Mouse (Mus musculus) B cell, adult 62 days (primary cell): Measurements from ENCODE around the gene Rnf151. TPM values are rescaled to one million over a fixed set of nuclear protein-coding genes. Genes with fewer than 3 reads are reported as not detected.

Experiments used
- total RNA-seq: library from RNA; stranded (reverse); gene quantifications from 4 replicates; pipeline ENCODE4 v1.2.4, GENCODE M21; 2023

Gene Rnf151
- not detected in 4 replicates for total RNA-seq

GRCm38 (mm10) chr17:24717943-24718342, at the start of gene Rnf151, which contains the start of gene Rps2:
Gene Rnf151, minus strand, starts transcription at chr17:24718063.
Gene Rps2, plus strand, starts transcription at chr17:24718116.

GRCm38 (mm10) chr17:24752415-24753394, 34.8 kb upstream of the Rnf151 start, which contains the start of gene Hs3st6:
Gene Hs3st6, plus strand, starts transcription at chr17:24752988.

GRCm38 (mm10) chr17:24736330-24737051, 18.6 kb upstream of the Rnf151 start, which contains the start of gene Msrb1:
Gene Msrb1, plus strand, starts transcription at chr17:24736642.

GRCm38 (mm10) chr17:24727618-24728017, 9.8 kb upstream of the Rnf151 start, which contains the start of gene Rpl3l:
Gene Rpl3l, plus strand, starts transcription at chr17:24727820.

GRCm38 (mm10) chr17:24724184-24724583, 6.3 kb upstream of the Rnf151 start, which contains the start of gene Ndufb10:
Gene Ndufb10, minus strand, starts transcription at chr17:24724478.

GRCm38 (mm10) chr17:24706982-24707800, 10.7 kb downstream of the Rnf151 start, which contains the start of gene Tbl3:
Gene Tbl3, minus strand, starts transcription at chr17:24707660.

GRCm38 (mm10) chr17:24696011-24696697, 21.7 kb downstream of the Rnf151 start, which contains the start of the genes Gfer and Noxo1:
Gene Gfer, minus strand, starts transcription at chr17:24696156.
Gene Noxo1, plus strand, starts transcription at chr17:24696234.

GRCm38 (mm10) chr17:24689251-24690081, 28.4 kb downstream of the Rnf151 start, which contains the start of gene Syngr3:
Gene Syngr3, minus strand, starts transcription at chr17:24689955.

GRCm38 (mm10) chr17:24669545-24670245, 48.2 kb downstream of the Rnf151 start, which contains the start of gene Zfp598:
Gene Zfp598, plus strand, starts transcription at chr17:24669687.

Other genes with a start within 250 kb of the Rnf151 start
- gene E4f1, start 247.8 kb downstream of the Rnf151 start, total RNA-seq: 53.5 to 67.6 TPM (median 60.7 TPM) in 4 replicates
- 14.3 to 17.9 TPM (median 16.6 TPM) in 4 replicates for gene Pgp, start 247.7 kb downstream of the Rnf151 start, total RNA-seq
- gene Bricd5, start 244.2 kb downstream of the Rnf151 start, total RNA-seq: 0.91 to 1.0 TPM in 2 of 4 replicates, not detected in the others
- 16.1 to 24.1 TPM (median 21.4 TPM) in 4 replicates for gene Mlst8, start 239.0 kb downstream of the Rnf151 start, total RNA-seq
- not detected in 4 replicates for gene Caskin1, start 229.5 kb downstream of the Rnf151 start, total RNA-seq
- 174 to 212 TPM (median 202 TPM) in 4 replicates for gene Traf7, start 190.1 kb downstream of the Rnf151 start, total RNA-seq
- gene Rab26, start 183.9 kb downstream of the Rnf151 start, total RNA-seq: 0.92 to 3.0 TPM (median 1.4 TPM) in 4 replicates
- 66.6 to 77.7 TPM (median 73.9 TPM) in 4 replicates for gene Pkd1, start 168.2 kb downstream of the Rnf151 start, total RNA-seq
- 90.9 to 106 TPM (median 96.8 TPM) in 4 replicates for gene Tsc2, start 85.4 kb downstream of the Rnf151 start, total RNA-seq
- gene Nthl1, start 85.4 kb downstream of the Rnf151 start, total RNA-seq: 4.4 to 5.8 TPM (median 5.0 TPM) in 4 replicates
- 0.41 to 0.48 TPM in 2 of 4 replicates, not detected in the others for gene Slc9a3r2, start 67.7 kb downstream of the Rnf151 start, total RNA-seq
- not detected in 4 replicates for gene Npw, start 59.6 kb downstream of the Rnf151 start, total RNA-seq
- gene Zfp598, start 48.4 kb downstream of the Rnf151 start, total RNA-seq: 54.6 to 60.8 TPM (median 56.6 TPM) in 4 replicates
- gene Syngr3, start 28.1 kb downstream of the Rnf151 start, total RNA-seq: not detected in 4 replicates
- gene Gfer, start 21.9 kb downstream of the Rnf151 start, total RNA-seq: 12.9 to 22.3 TPM (median 19.2 TPM) in 4 replicates
- gene Noxo1, start 21.8 kb downstream of the Rnf151 start, total RNA-seq: 5.5 to 8.2 TPM (median 5.8 TPM) in 4 replicates
- 27.5 to 42.8 TPM (median 32.7 TPM) in 4 replicates for gene Tbl3, start 10.4 kb downstream of the Rnf151 start, total RNA-seq
- gene Rps2, start 53 bp upstream of the Rnf151 start, total RNA-seq: 1,219 to 1,283 TPM (median 1,236 TPM) in 4 replicates
- 67.0 to 84.4 TPM (median 75.9 TPM) in 4 replicates for gene Ndufb10, start 6.4 kb upstream of the Rnf151 start, total RNA-seq
- gene Rpl3l, start 9.8 kb upstream of the Rnf151 start, total RNA-seq: 1.6 TPM in 1 of 4 replicates, not detected in the others
- 32.3 to 40.3 TPM (median 34.7 TPM) in 4 replicates for gene Msrb1, start 18.6 kb upstream of the Rnf151 start, total RNA-seq
- gene Hs3st6, start 34.9 kb upstream of the Rnf151 start, total RNA-seq: not detected in 4 replicates
- gene Meiob, start 86.2 kb upstream of the Rnf151 start, total RNA-seq: not detected in 4 replicates
- gene Hagh, start 122.1 kb upstream of the Rnf151 start, total RNA-seq: 29.2 to 37.9 TPM (median 31.8 TPM) in 4 replicates
- 1.6 to 2.9 TPM (median 2.5 TPM) in 4 replicates for gene Fahd1, start 132.3 kb upstream of the Rnf151 start, total RNA-seq
- 0.45 to 0.72 TPM (median 0.59 TPM) in 4 replicates for gene Igfals, start 147.9 kb upstream of the Rnf151 start, total RNA-seq
- 53.9 to 62.6 TPM (median 58.4 TPM) in 4 replicates for gene Nubp2, start 168.3 kb upstream of the Rnf151 start, total RNA-seq
- 22.1 to 30.5 TPM (median 28.7 TPM) in 4 replicates for gene Spsb3, start 168.6 kb upstream of the Rnf151 start, total RNA-seq
- gene Eme2, start 177.0 kb upstream of the Rnf151 start, total RNA-seq: 65.3 to 77.7 TPM (median 72.9 TPM) in 4 replicates
- 27.2 to 32.9 TPM (median 29.8 TPM) in 4 replicates for gene Mrps34, start 177.1 kb upstream of the Rnf151 start, total RNA-seq
- 16.7 to 22.9 TPM (median 20.5 TPM) in 4 replicates for gene Nme3, start 178.4 kb upstream of the Rnf151 start, total RNA-seq
- gene Mapk8ip3, start 218.9 kb upstream of the Rnf151 start, total RNA-seq: 208 to 219 TPM (median 213 TPM) in 4 replicates
- gene Jpt2, start 242.6 kb upstream of the Rnf151 start, total RNA-seq: 26.3 to 41.9 TPM (median 33.7 TPM) in 4 replicates